In the genomic region with DNA sequence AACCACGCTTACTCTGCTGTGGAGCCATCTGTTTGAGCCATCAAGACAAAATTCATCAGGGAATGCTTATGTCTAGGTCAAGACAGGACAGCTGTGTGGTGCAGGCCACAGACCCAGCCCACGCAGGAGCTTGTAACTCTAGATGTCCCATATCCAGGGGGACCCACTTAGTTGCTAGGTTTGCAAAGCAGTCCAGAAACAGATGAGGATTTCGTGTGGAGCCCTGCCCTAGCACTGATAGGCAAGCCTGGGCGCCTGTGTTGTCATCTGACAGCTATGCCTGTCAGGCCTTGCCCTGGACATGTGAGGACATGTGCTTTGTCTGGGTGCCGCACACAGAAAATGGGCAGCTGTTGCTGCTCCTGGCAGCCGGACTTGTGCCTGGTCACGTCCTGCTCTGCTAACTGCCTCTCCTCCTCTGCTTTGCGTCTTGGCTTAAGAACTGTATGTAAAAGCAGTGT, we compare ENCODE assay signal across 8 mouse cellular contexts.
DNase-seq lines count a peak whose midpoint lies in the region; ATAC-seq and TF ChIP-seq lines count a peak whose summit lies in the region.

No protein-coding gene starts in this region.

- H3ac ChIP-seq in C2C12 (ENCODE audit: control insufficient read depth, insufficient read length, low read depth): no peak overlapping the region

- no peaks in the 10 kb centered on the region for H3K36me3 ChIP-seq in C2C12 (ENCODE audit: control insufficient read depth, insufficient read depth)
- no peaks in the 10 kb centered on the region for H3K36me3 ChIP-seq in limb, embryonic 14.5 days (ENCODE audit: control insufficient read depth, insufficient read depth, low read length)

- ATAC-seq in limb, embryonic 14.5 days (ENCODE audit: low FRiP score, low read depth): peak; percentile 90

- no peaks in the 10 kb centered on the region for H3K27me3 ChIP-seq in C2C12 (ENCODE audit: control insufficient read depth, insufficient read depth, insufficient read length)
- no peaks in the 10 kb centered on the region for H3K27me3 ChIP-seq in limb, embryonic 14.5 days (ENCODE audit: control insufficient read depth, insufficient read depth, low read length)

- no peaks in the 10 kb centered on the region for H3K79me3 ChIP-seq in C2C12 (ENCODE audit: low read depth)

- no peaks in the 10 kb centered on the region for H3K79me2 ChIP-seq in C2C12 (ENCODE audit: control insufficient read depth, insufficient read depth)

- TF ChIP-seq CTCF in C2C12 (IDR thresholded peaks at IDR 0.05; ENCODE audit: control insufficient read depth, insufficient read depth, insufficient read length): no peak

- 0 out of 2 replicates have a peak, but pooled peaks cover 4% of the 10 kb centered on the region for H3K4me1 ChIP-seq in limb, embryonic 14.5 days (ENCODE audit: control insufficient read depth, insufficient read depth, low read length)

- no peak overlapping the region for H3K4me2 ChIP-seq in limb, embryonic 14.5 days (replicated peaks; ENCODE audit: low read depth, low read length, severe bottlenecking)

- WGBS in limb, embryonic 14.5 days: 55% methylated on average over 8 of the region's 8 CpGs

- no peak overlapping the region for H3K4me3 ChIP-seq in C2C12 (ENCODE audit: insufficient read depth, poor library complexity, severe bottlenecking)
- no peak overlapping the region for H3K4me3 ChIP-seq in limb, embryonic 14.5 days (replicated peaks; ENCODE audit: low read length)

- H3K9me3 ChIP-seq in limb, embryonic 14.5 days (ENCODE audit: control insufficient read depth, low read length): no peaks in the 10 kb centered on the region

- DNase-seq in adrenal gland, postnatal 14 days: peak; percentile 57
- no peak for DNase-seq in adrenal gland, adult 18-20 months (ENCODE audit: low spot score in 2 of 2)
- DNase-seq in gastrocnemius, postnatal 25 days: peak; percentile 81
- DNase-seq in limb, embryonic 14.5 days (ENCODE audit: low spot score): peak; percentile 75
- DNase-seq in MN1 (ENCODE audit: low spot score): no peak
- no peak for DNase-seq in thymus, postnatal 0 days (ENCODE audit: low spot score)
- no peak for DNase-seq in layer of hippocampus, postnatal 25 days (ENCODE audit: extremely low spot score in 1 of 2, low spot score in 1 of 2)

- no peak overlapping the region for H3K9ac ChIP-seq in limb, embryonic 14.5 days (ENCODE audit: low read depth, low read length, severe bottlenecking)

- no peak overlapping the region for H3K27ac ChIP-seq in limb, embryonic 14.5 days (replicated peaks; ENCODE audit: low read depth, low read length)

- no peak for TF ChIP-seq POLR2A in limb, embryonic 14.5 days (IDR thresholded peaks at IDR 0.05; ENCODE audit: borderline replicate concordance, extremely low read depth, insufficient read depth, insufficient read length)

TF ChIP-seq in C2C12, 6 proteins besides CTCF, POLR2A, EP300 and RAD21:
- TF ChIP-seq CEBPB (IDR thresholded peaks at IDR 0.05; ENCODE audit: low read depth) (no peak), MAX (IDR thresholded peaks at IDR 0.05) (no peak), USF1 (IDR thresholded peaks at IDR 0.05; ENCODE audit: low read depth) (no peak), MYOG (IDR thresholded peaks at IDR 0.05; ENCODE audit: control insufficient read depth, extremely low read depth, insufficient read length) (no peak), FOSL1 (IDR thresholded peaks at IDR 0.05; ENCODE audit: insufficient read depth, low read length, poor library complexity, severe bottlenecking) (no peak), MYOD1 (IDR thresholded peaks at IDR 0.05; ENCODE audit: control insufficient read depth, insufficient read length, low read depth) (peak; percentile 91)

Comparison
In these comparisons a context has a peak if more than half of its experiments do, and no peak if none do; other contexts are left out.
1. DNase-seq: peak in adrenal gland, postnatal 14 days (single experiment), gastrocnemius, postnatal 25 days (single experiment) and limb, embryonic 14.5 days (single experiment); none in adrenal gland, adult 18-20 months (0 of 2), MN1 (single experiment), thymus, postnatal 0 days (single experiment) and layer of hippocampus, postnatal 25 days (0 of 2).